Comparison of ENCODE assay signal across 22 mouse cellular contexts in genomic region chrX:13621473-13621872, GRCm38 (mm10). TPM values are rescaled to one million over a fixed set of nuclear protein-coding genes. Genes with fewer than 3 reads are reported as not detected.
DNase-seq lines count a peak whose midpoint lies in the region; ATAC-seq and TF ChIP-seq lines count a peak whose summit lies in the region.
"Had no signal": no experiment of that assay in that cellular context is flagged by ENCODE, and none has a peak within 500 bp of the region (broad histone marks: within the 10 kb centered on the region; RNA-seq: fewer than 3 reads in every experiment).

No protein-coding gene starts in this region.

- H3K4me2 ChIP-seq in kidney, embryonic 14.5 days (replicated peaks; ENCODE audit: low read depth, low read length) = no peak overlapping the region
- H3K4me2 ChIP-seq in forebrain, postnatal 0 days (ENCODE audit: low read depth) = no peak overlapping the region
- H3K4me2 ChIP-seq: heart, embryonic 15.5 days; hindbrain, embryonic 12.5 days; liver, embryonic 12.5 days; midbrain, embryonic 13.5 days had no signal

- TF ChIP-seq CTCF in forebrain, postnatal 0 days (IDR thresholded peaks at IDR 0.05; ENCODE audit: low read depth) = no peak

- no peaks in the 10 kb centered on the region for H3K9me3 ChIP-seq in kidney, embryonic 14.5 days (ENCODE audit: control insufficient read depth, low read length)
- no peaks in the 10 kb centered on the region for H3K9me3 ChIP-seq in forebrain, postnatal 0 days (ENCODE audit: low read length)
- H3K9me3 ChIP-seq: embryonic facial prominence, embryonic 10.5 days; heart, embryonic 15.5 days; hindbrain, embryonic 12.5 days; liver, embryonic 12.5 days; midbrain, embryonic 13.5 days had no signal

- 87% methylated on average over 4 of the region's 4 CpGs for WGBS in kidney, embryonic 14.5 days
- WGBS in forebrain, postnatal 0 days = 85% methylated on average over 4 of the region's 4 CpGs

- no peaks in the 10 kb centered on the region; the same call in 1 of the 2 replicates for H3K36me3 ChIP-seq in kidney, embryonic 14.5 days (ENCODE audit: control insufficient read depth, insufficient read depth, low read length)
- no peaks in the 10 kb centered on the region for H3K36me3 ChIP-seq in forebrain, postnatal 0 days (ENCODE audit: insufficient read depth)
- H3K36me3 ChIP-seq: embryonic facial prominence, embryonic 10.5 days; heart, embryonic 15.5 days; hindbrain, embryonic 12.5 days; liver, embryonic 12.5 days; midbrain, embryonic 13.5 days had no signal

- ATAC-seq in kidney, embryonic 14.5 days (ENCODE audit: low FRiP score, low TSS enrichment) = no peak
- no peak for ATAC-seq in forebrain, postnatal 0 days
- ATAC-seq: forebrain, embryonic 14.5 days; liver, embryonic 12.5 days; midbrain, embryonic 13.5 days had no signal

- no peak overlapping the region for H3K4me3 ChIP-seq in kidney, embryonic 14.5 days (ENCODE audit: low read length)
- H3K4me3 ChIP-seq in brown adipose tissue, adult 24 weeks (ENCODE audit: insufficient read depth, low read depth, low read length) = no peak overlapping the region
- H3K4me3 ChIP-seq in forebrain, postnatal 0 days (ENCODE audit: low read depth, low read length) = no peak overlapping the region
- H3K4me3 ChIP-seq: embryonic facial prominence, embryonic 10.5 days; heart, embryonic 15.5 days; hindbrain, embryonic 12.5 days; left cerebral cortex, adult 2 months; liver, embryonic 12.5 days; midbrain, embryonic 13.5 days had no signal

- H3K9ac ChIP-seq in kidney, embryonic 14.5 days (ENCODE audit: low read depth, low read length) = no peak overlapping the region
- no peak overlapping the region for H3K9ac ChIP-seq in forebrain, postnatal 0 days
- H3K9ac ChIP-seq: heart, embryonic 15.5 days; hindbrain, embryonic 12.5 days; liver, embryonic 12.5 days; midbrain, embryonic 13.5 days had no signal

- DNase-seq in gastrocnemius, postnatal 25 days = peak; percentile 33
- DNase-seq in gastrocnemius, postnatal 4 days (ENCODE audit: low spot score in 2 of 2) = no peak
- DNase-seq in kidney, postnatal 10 days = peak; percentile 11
- DNase-seq in lung, postnatal 10 days = peak; percentile 3
- no peak for DNase-seq in frontal cortex, postnatal 10 days (ENCODE audit: low spot score in 2 of 2)
- no peak for DNase-seq in forebrain, postnatal 0 days
- DNase-seq: adrenal gland, adult 2 months; cerebellum, adult 11-12 months; right cerebral cortex, postnatal 25 days; thymus, postnatal 14 days had no signal

- no peaks in the 10 kb centered on the region for H3K27me3 ChIP-seq in kidney, embryonic 14.5 days (ENCODE audit: control insufficient read depth, insufficient read depth, low read length)
- H3K27me3 ChIP-seq in forebrain, postnatal 0 days (ENCODE audit: insufficient read depth, low read length) = no peaks in the 10 kb centered on the region
- H3K27me3 ChIP-seq: heart, embryonic 15.5 days; liver, embryonic 12.5 days; midbrain, embryonic 13.5 days had no signal

- H3K27ac ChIP-seq in kidney, embryonic 14.5 days (ENCODE audit: low read depth, low read length) = no peak overlapping the region
- H3K27ac ChIP-seq in brown adipose tissue, adult 24 weeks (replicated peaks; ENCODE audit: low read depth, low read length) = peak overlapping the region; percentile 93
- H3K27ac ChIP-seq in forebrain, postnatal 0 days (ENCODE audit: low read depth, low read length) = no peak overlapping the region
- H3K27ac ChIP-seq: embryonic facial prominence, embryonic 10.5 days; heart, embryonic 15.5 days; hindbrain, embryonic 12.5 days; left cerebral cortex, adult 2 months; liver, embryonic 12.5 days; midbrain, embryonic 13.5 days had no signal

- no peaks in the 10 kb centered on the region for H3K4me1 ChIP-seq in kidney, embryonic 14.5 days (ENCODE audit: control insufficient read depth, insufficient read depth, low read length)
- H3K4me1 ChIP-seq in brown adipose tissue, adult 24 weeks (ENCODE audit: control insufficient read depth, insufficient read depth, insufficient read length, low read length) = peaks cover 8% of the 10 kb centered on the region
- no peaks in the 10 kb centered on the region for H3K4me1 ChIP-seq in forebrain, postnatal 0 days (ENCODE audit: insufficient read depth)
- H3K4me1 ChIP-seq: embryonic facial prominence, embryonic 10.5 days; heart, embryonic 15.5 days; hindbrain, embryonic 12.5 days; liver, embryonic 12.5 days; midbrain, embryonic 13.5 days had no signal

RNA-seq across cellular contexts. Expression of gene Gpr34, which starts 10.4 kb away (rescaled TPM):
- total RNA-seq in gastrocnemius, postnatal 25 days (2021) = under 1 TPM; 0.46 to 0.92 TPM
- 1 to 10 TPM; 2.9 to 4.4 TPM for total RNA-seq in gastrocnemius, postnatal 4 days (2021)
- polyA plus RNA-seq in kidney, embryonic 14.5 days (2014; fragmentation: Nextera tagmentation; extraction: Ambion mirVana) = 1.8 and 2.5 TPM in 2 replicates
- polyA plus RNA-seq in brown adipose tissue, adult 24 weeks (2012; ENCODE audit: insufficient read depth, insufficient read length, missing spikeins) = 1.6 and 2.2 TPM in 2 replicates
- total RNA-seq in forebrain, postnatal 0 days (2014; rRNA removed) = 3.5 and 3.9 TPM in 2 replicates
- 5.0 and 5.6 TPM in 2 replicates for polyA plus RNA-seq in forebrain, postnatal 0 days (2015; fragmentation: Nextera tagmentation; extraction: Ambion mirVana)
- polyA plus RNA-seq: adrenal gland, adult 2 months had no signal

RNA-seq across cellular contexts. Expression of gene Gpr82, which starts 39.7 kb away (rescaled TPM):
- total RNA-seq in gastrocnemius, postnatal 25 days (2021) = not detected
- not detected for total RNA-seq in gastrocnemius, postnatal 4 days (2021)
- polyA plus RNA-seq in kidney, embryonic 14.5 days (2014; fragmentation: Nextera tagmentation; extraction: Ambion mirVana) = 0.81 and 0.89 TPM in 2 replicates
- polyA plus RNA-seq in brown adipose tissue, adult 24 weeks (2012; ENCODE audit: insufficient read depth, insufficient read length, missing spikeins) = not detected in 2 replicates
- total RNA-seq in forebrain, postnatal 0 days (2014; rRNA removed) = not detected in 2 replicates
- 0.19 TPM in 1 of 2 replicates, not detected in the other for polyA plus RNA-seq in forebrain, postnatal 0 days (2015; fragmentation: Nextera tagmentation; extraction: Ambion mirVana)
- total RNA-seq: adrenal gland, adult 2 months; gastrocnemius, adult 18-20 months; layer of hippocampus, adult 18-20 months; left cerebral cortex, adult 2 months had no signal
- polyA plus RNA-seq: adrenal gland, adult 2 months; brain, embryonic 14.5 days had no signal

Comparison
In these comparisons a context has a peak if more than half of its experiments do, and no peak if none do; other contexts are left out.
1. DNase-seq: peak in gastrocnemius, postnatal 25 days (single experiment), kidney, postnatal 10 days (single experiment) and lung, postnatal 10 days (single experiment); none in gastrocnemius, postnatal 4 days (0 of 2), frontal cortex, postnatal 10 days (0 of 2) and forebrain, postnatal 0 days (single experiment).